Mouse (Mus musculus) frontal cortex, postnatal 10 days (tissue): ENCODE data around the gene Plekha7.

Experiments
- DNase-seq, 2 experiments: peaks; one replicate each; pipeline ENCODE4 v3.0.0; 2022; ENCODE audit warnings: low spot score in 2 of 2, mixed read lengths in 1 of 2

Gene Plekha7

GRCm38 (mm10) chr7:116288996-116289395, 19.2 kb downstream of the Plekha7 start:
- no peak for DNase-seq

DNA sequence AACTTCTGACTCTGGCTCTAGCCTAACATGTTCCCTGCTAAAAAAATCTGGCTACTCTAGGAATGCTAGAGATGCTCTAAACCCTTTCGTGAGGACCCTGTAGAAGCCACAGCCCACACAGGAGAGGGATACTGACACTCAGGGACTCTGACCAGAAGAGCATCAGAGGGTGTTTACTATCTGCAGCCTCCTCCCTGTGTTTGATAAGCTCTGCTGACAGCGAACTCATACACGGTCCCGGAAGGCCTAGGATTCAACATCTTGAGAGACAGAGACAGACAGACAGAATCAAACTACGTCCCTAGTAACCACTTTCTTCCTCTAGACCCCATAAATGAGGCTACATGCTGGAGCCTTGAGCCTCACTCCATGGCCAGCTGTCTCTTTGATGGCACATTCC, 20.2 kb downstream of the Plekha7 start:
- DNase-seq = no peak

GRCm38 (mm10) chr7:116286611-116287355, 21.4 kb downstream of the Plekha7 start:
- no peak for DNase-seq

GRCm38 (mm10) chr7:116286173-116286572, 22.0 kb downstream of the Plekha7 start:
- no peak for DNase-seq

DNA sequence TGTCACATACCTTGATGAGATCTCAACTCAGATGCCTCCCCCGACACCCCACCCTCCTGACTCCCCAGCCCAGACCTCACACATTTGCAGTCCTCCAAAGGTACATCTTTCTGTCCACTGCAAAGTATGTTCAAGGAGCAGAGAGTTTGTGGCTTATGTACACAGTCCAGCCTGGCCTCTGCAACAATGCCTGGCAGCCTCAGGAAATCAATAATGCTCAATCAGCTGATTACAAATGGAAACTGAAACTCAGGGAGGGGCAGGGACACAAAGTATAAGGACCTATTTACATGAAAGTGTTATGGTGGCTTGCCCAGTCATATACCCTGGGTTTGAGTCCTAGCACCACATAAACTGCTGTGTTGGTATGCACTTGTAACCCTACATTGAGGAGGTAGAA, 23.0 kb downstream of the Plekha7 start:
- DNase-seq = no peak

- DNase-seq = peak in 1 of 2 experiments; percentile 35
These were observed 25.4 kb downstream of the Plekha7 start for GRCm38 (mm10) chr7:116282755-116283154.

DNA sequence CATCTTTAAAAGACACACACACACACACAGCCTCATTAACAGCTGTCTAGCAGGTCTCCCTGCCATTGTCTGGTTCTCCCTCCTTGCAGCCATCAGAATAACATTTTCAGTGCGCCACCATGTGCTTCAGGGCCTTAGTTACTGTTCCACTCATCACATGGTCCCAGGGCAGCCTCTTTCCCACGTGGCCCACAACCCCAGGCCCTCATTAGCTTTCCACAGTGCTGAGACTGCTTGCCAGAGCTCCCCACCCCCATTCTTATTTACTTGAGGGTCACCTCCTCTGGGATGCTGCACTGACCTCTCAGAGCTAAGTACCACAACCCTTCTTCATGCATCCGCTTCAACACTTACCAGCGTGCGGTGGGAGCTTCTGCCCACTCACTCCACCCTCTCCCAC, 28.1 kb downstream of the Plekha7 start:
- no peak for DNase-seq

DNA sequence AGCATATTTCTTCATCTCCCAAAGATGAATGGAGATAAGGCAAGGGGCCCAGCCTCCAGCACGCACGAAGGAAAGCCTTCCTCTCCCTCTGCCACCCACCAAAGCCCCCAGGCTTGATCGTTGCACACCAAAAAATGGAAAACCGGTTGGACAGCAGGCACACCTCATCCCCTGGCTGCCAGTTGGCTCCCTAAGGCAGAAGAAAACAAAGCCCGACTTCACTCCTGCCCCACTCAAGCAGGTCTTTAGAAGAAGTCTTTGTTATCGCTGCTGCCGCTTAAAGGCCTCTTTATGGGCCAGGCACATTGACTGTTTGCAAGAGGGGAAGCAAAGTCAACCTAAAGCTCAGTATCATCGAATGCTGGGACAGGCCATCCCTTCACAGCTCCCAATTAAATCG, 29.9 kb downstream of the Plekha7 start:
- no peak for DNase-seq

DNA sequence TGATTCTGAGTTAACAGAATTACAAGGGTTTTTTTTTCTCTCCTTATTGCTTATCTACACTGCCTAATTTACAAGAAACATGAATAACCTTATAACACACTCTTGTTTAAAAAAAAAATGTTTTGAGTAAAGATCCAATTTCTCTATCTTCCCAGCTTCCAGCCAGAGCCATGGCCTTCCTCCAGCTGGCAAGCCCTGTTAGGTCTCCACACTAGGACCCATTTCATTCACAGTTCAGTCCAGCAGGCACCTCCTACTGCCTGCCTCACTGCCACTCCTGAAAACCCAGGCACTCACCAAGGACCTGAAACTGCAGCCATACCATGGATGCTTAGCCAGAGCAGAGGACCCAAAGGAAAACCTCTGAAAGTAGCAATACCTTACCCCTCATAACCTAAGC, 31.9 kb downstream of the Plekha7 start:
- no peak for DNase-seq

- DNase-seq = no peak
These were observed 35.1 kb downstream of the Plekha7 start for GRCm38 (mm10) chr7:116273111-116273510.

- no peak for DNase-seq
These were observed 38.6 kb downstream of the Plekha7 start for GRCm38 (mm10) chr7:116269501-116269995.

DNA sequence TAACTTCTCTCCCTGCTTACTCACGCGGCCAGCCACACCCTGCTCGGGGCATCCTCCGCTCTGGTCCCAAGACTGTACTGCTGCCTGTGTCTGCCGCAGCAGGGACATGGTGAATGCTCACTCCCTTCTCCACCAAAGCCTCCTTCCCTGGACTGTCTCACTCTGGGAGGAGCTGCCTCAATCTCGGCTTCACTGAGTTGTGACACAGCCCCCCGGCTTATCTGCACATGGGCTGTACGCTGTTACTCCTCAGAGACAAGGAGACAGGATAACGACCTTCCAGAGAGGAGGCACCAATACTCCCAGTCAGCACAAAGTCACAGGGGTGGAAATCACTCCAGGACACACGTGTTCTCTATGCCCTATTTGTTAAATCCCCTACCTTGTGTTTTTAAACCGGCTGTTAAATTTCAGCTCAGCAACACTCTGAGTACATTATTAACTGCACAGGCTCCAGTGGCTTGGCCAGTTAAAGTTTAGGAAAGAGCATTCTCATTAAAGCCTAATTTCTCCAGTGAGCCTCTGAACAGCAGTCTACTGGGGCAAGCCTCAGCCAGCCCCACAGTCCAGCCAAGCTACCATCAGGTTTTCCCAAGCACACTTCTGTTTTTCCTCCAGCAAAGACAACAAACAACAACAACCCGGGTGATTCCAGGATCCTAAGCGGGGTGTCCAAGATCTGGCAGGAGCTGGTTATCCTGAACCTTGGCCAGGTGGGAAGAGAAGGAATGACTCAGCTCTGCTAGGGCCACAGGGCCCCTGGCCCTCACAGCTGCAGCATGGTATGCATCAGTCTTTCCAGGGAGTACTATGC, 39.9 kb downstream of the Plekha7 start:
- no peak for DNase-seq

- no peak for DNase-seq
These were observed 44.9 kb downstream of the Plekha7 start for GRCm38 (mm10) chr7:116263281-116263680.

DNA sequence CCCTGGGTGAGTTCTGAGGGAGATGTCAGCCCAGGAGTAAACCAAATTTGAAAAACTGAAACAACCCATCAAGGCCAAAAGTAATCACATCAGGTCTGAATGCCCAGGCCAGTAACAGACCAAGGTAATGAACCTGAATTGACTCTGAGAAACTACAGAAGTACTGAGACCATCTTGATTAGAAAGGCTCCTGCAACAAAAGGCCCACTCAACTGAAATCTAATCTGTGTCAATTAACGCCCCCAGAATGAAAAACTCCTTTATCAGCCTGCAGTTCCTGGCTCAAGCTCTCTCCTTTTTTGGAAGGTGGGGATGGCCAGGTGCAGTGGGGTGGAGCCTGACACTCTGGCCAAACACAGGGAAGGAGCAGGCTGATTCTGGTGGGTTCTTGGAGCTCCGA, 45.7 kb downstream of the Plekha7 start:
- no peak for DNase-seq

DNA sequence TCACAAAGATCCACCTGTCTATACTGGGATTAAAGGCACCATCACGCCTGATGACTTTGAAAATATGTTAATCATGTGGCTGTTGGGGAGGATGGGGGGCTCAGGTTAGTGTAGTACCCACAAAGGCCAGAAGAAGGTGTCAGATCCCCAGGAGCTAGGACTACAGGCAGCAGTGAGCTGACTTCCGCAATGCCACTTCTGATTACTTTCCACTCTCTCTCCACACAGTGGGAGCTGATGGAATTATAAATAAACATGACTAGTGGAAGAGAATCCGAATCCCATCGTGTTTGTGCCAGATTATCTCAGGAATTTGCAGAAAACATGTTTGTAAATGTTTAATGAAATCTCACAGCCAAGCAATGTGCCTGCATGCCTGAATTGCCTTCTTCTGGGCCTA, 46.1 kb downstream of the Plekha7 start:
- no peak for DNase-seq

DNA sequence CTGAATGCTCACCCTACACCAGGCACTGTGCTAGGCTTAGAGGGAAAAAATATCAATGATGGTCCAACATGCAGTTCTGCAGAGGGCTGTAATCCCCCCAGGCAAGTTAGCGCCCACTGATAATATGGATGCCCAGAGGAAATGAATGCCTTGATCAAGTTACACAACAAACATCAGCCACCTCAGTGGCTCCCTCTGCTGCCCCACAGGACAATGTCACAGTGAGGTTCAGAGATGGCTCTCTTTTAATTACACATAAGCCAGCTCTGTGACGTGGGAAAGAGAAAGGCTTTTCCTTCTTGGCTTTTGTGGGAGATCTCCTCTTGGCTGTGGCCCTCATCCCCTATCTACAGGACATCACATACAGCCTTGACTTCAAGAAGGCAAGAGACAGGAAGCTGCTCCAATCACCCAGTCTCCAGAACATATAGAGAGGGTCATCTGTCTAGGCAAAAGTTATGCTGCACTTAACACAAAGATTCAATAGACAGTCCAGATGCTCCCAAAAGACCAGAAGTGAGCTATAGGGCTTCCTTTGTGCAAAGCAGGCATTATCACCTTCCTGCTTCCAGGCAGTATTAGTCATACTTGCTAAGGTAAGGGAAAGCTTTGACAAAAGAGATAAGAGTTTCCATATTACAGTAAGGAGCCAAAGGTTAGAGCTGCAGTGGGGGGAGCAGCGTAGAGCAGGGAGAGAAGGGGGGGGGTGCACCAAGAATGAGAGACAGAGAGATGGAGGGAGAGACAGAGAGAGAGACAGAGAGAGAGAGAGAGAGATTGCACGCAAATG, 47.2 kb downstream of the Plekha7 start:
- no peak for DNase-seq

- peak; percentile 44 to 54 for DNase-seq
These were observed 49.6 kb downstream of the Plekha7 start for GRCm38 (mm10) chr7:116258464-116259185.

GRCm38 (mm10) chr7:116257953-116258352, 50.2 kb downstream of the Plekha7 start:
- DNase-seq = no peak

GRCm38 (mm10) chr7:116255664-116256063, 52.5 kb downstream of the Plekha7 start:
- DNase-seq = no peak

DNA sequence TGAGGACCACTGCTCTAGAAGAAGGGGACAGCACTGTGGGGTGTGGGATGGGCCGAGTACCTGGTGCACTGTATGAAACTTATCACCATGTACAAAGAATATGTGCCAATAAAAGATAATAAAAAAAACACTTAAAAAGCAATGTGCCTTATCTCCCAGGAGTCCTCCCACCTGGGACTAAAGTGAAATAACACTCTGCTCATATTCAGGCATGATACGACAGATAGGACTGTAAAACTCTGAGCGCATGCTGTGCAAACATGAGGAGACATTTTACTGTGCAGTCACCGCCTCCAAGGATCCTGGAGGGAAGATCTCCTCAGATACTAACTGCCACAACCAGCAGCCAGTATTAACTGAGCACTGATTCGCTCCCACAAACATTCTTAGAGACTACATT, 53.5 kb downstream of the Plekha7 start:
- DNase-seq = no peak

DNA sequence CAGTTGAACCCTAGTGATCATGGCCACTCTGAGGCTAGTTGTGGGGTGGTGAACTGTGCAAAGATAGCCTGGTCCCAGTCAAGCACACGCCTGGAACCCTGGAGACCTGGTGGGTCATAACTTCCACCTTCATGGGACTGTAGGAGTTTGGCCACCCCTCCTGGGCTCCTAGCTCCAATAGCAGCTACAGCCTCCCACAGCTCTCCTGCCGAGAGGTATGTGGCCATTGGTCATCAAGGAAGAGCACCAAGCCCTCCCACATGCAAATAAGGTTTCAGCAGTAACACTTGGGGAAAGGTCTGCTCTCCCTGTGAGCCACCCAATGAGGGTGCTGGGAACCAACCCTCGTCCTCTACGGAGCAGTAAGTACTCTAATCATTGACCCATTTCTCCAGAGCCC, 55.7 kb downstream of the Plekha7 start:
- DNase-seq = no peak
